Mouse (Mus musculus) heart, embryonic 15.5 days (tissue): ENCODE measurements around the gene Nrxn3. TPM values are rescaled to one million over a fixed set of nuclear protein-coding genes. Genes with fewer than 3 reads are reported as not detected.

ENCODE experiments used
- ATAC-seq: fragments of 200-750 bp; cut with Nextera tagmentation; replicated peaks from 2 replicates; pipeline ENCODE4 v1.8.0; 2017; ENCODE audit warnings: low read depth, moderate TSS enrichment; ENCODE audit not compliant: insufficient number of reproducible peaks, insufficient read depth, low FRiP score
- H3K27ac ChIP-seq: fragments of 300-500 bp; sonication (generic); 2 replicates; pipeline ENCODE4 v1.5.1; 2015; ENCODE audit warnings: mild to moderate bottlenecking, inconsistent platforms
- H3K27me3 ChIP-seq: fragments of 300-500 bp; sonication (generic); 2 replicates; pipeline ENCODE4 v1.6.1; 2015; ENCODE audit warnings: inconsistent platforms
- H3K36me3 ChIP-seq: fragments of 300-500 bp; sonication (generic); 2 replicates; pipeline ENCODE4 v1.6.1; 2015; ENCODE audit warnings: mild to moderate bottlenecking, inconsistent platforms
- H3K4me1 ChIP-seq: fragments of 300-500 bp; sonication (generic); replicated peaks from 2 replicates; pipeline ENCODE4 v1.6.1; 2015; ENCODE audit warnings: inconsistent platforms
- H3K4me2 ChIP-seq: fragments of 300-500 bp; sonication (generic); 2 replicates; pipeline ENCODE4 v1.6.1; 2015; ENCODE audit warnings: inconsistent platforms, mild to moderate bottlenecking, moderate library complexity
- H3K4me3 ChIP-seq: fragments of 300-500 bp; sonication (generic); 2 replicates; pipeline ENCODE4 v1.5.1; 2015; ENCODE audit warnings: mild to moderate bottlenecking, inconsistent platforms
- H3K9ac ChIP-seq: fragments of 300-500 bp; sonication (generic); 2 replicates; pipeline ENCODE4 v1.6.1; 2015; ENCODE audit warnings: mild to moderate bottlenecking, inconsistent platforms
- H3K9me3 ChIP-seq: fragments of 300-500 bp; sonication (generic); replicated peaks from 2 replicates; pipeline ENCODE4 v1.6.1; 2016; ENCODE audit warnings: inconsistent platforms
- WGBS: fragments of 180-500 bp; shearing (Covaris S2); methylation state at CpG from one replicate; pipeline ENCODE4 v1.1.7; 2015; ENCODE audit warnings: mixed read lengths; 5-methylcytosine and 5-hydroxymethylcytosine counted together
- polyA plus RNA-seq: library from polyadenylated mRNA; unstranded; fragments of >200 nt; fragmentation: Nextera tagmentation; extraction: Ambion mirVana; gene quantifications from 2 replicates; pipeline ENCODE4 v1.2.1, GENCODE M21; 2015

The Nrxn3 gene
- polyA plus RNA-seq, 1 experiment from 2014 or later = 1.1 TPM

DNA sequence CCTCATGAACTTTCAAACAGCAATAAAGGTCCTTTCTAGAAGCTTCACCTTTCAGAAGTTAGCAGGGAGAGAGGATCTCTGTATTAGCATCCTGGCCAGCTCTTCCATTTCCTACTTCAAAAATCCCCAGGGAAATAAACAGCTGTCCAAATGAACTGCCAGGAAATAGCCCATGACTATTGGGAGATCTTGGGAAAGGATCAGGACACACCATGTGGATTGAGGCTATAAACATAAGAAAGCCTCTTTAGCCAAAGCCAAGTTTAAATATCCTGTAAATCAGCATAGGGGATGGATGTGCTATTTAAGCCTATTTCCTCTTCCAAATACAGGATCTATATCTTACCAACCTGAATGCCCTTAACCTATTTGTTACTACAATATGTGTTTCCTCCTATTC is 1230.6 kb downstream of the Nrxn3 start:
- no peak for ATAC-seq
- no peaks in the 10 kb centered on the region for H3K27me3 ChIP-seq
- no peak overlapping the region for H3K27ac ChIP-seq
- no peak overlapping the region for H3K4me3 ChIP-seq
- H3K4me1 ChIP-seq = no peaks in the 10 kb centered on the region
- H3K9ac ChIP-seq = no peak overlapping the region
- H3K4me2 ChIP-seq = no peak overlapping the region
- H3K9me3 ChIP-seq = no peaks in the 10 kb centered on the region
- H3K36me3 ChIP-seq = no peaks in the 10 kb centered on the region

DNA sequence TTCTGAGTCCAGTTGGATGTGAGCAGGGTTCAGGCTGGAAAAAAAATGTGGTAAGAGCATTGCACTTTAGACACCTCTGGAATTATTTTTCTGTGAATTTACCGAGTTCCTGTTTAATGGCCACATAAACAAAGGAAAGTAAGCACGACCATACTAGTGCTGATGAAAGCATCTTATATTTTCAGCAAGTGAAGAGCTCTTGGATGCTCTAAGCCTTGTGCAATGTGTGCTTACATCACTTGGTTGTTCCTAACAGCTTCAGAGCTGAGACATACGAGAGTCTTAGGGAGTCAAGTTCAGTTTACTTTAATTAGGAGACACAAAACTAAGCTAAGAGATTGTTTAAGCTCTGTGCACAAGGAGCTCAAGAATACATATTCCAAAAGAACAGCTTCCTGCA is 1231.0 kb downstream of the Nrxn3 start:
- Histone ChIP-seq H3K4me2 (no peak overlapping the region), H3K9ac (no peak overlapping the region), H3K4me1 (no peaks in the 10 kb centered on the region), H3K36me3 (no peaks in the 10 kb centered on the region), H3K27ac (no peak overlapping the region), H3K4me3 (no peak overlapping the region), H3K27me3 (no peaks in the 10 kb centered on the region), H3K9me3 (no peaks in the 10 kb centered on the region)
- 46% methylated on average over 3 of the region's 3 CpGs for WGBS
- no peak for ATAC-seq

DNA sequence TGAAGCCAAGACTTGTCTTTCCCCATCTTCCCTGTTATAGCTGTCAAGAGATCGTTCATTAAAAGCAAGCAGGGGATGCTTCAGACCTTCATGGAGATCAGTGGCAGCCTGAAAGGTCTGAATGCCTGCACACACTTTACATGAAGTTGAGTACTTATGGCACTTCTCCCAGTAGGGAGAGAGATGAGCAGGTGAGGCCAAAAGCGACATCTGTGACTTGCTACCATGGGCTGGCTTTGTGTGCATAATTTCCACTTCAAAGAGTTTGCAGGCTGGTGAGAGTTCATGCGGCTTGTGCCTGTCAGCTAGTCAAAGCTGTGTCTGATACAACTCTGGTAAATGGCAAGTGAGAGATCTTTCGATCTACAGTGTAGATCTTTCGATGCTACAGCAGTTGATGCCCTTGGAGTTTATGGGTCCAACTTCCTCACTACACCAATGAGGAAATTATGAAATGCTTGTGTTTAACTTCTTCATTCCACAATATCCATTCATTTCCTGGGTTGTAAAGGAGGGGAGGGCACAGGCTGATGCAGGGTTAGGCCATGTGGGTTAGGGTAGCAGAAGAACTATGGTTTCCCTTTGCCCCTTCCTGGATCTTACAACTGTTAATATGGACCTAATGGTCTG is 1231.9 kb downstream of the Nrxn3 start:
- Histone ChIP-seq H3K9ac (no peak overlapping the region), H3K4me3 (no peak overlapping the region), H3K36me3 (no peaks in the 10 kb centered on the region), H3K27me3 (no peaks in the 10 kb centered on the region), H3K9me3 (no peaks in the 10 kb centered on the region), H3K27ac (no peak overlapping the region), H3K4me2 (no peak overlapping the region), H3K4me1 (no peaks in the 10 kb centered on the region)
- 58% methylated on average over 5 of the region's 5 CpGs for WGBS
- no peak for ATAC-seq

DNA sequence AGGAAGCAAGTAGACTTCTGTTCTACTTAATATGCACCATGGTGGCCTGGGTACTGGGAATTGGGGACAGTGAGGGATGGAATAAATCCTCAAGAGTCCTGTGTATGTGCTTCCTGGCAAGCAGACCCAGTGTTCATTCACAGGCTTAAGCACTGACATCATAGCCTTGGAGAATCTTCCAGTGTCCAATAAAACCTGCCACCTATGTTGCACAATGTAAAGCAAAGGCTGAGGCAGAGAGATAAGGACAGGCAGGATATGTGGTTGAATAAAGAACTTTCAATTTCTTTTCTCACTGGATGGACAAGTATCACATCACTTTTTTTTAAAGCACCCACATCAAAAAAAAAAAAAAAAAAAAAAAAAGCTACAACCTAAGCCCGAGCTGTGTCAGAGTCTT is 1240.4 kb downstream of the Nrxn3 start:
- WGBS = 83% methylated on average over 1 of the region's 1 CpGs
- no peak overlapping the region for H3K9ac ChIP-seq
- no peak overlapping the region for H3K4me3 ChIP-seq
- H3K27ac ChIP-seq = no peak overlapping the region
- H3K4me1 ChIP-seq = no peaks in the 10 kb centered on the region
- H3K36me3 ChIP-seq = no peaks in the 10 kb centered on the region
- no peaks in the 10 kb centered on the region for H3K9me3 ChIP-seq
- ATAC-seq = no peak
- H3K4me2 ChIP-seq = no peak overlapping the region
- H3K27me3 ChIP-seq = no peaks in the 10 kb centered on the region

DNA sequence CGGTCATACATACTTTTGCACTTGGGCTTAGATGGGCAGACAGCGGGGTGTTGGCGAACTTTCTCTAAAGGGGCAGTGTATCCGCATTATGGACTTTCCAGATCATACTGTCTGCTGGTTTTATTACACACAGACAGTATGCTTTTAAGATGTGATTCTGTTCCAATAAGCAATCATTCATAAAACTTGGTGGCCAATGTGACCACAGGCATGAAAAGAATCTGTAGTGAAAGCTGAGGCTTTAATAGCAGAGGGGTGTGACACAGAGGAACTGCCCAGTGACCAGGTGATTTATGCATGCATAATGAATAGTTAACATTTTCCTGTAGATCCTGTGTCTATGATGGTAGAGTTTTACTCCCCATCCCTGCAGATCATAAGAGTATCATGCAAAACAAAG is 1254.0 kb downstream of the Nrxn3 start:
- H3K4me2 ChIP-seq = no peak overlapping the region
- no peak overlapping the region for H3K9ac ChIP-seq
- ATAC-seq = no peak
- no peaks in the 10 kb centered on the region for H3K9me3 ChIP-seq
- no peak overlapping the region for H3K4me3 ChIP-seq
- H3K27ac ChIP-seq = no peak overlapping the region
- H3K27me3 ChIP-seq = no peaks in the 10 kb centered on the region
- no peaks in the 10 kb centered on the region for H3K4me1 ChIP-seq
- no peaks in the 10 kb centered on the region for H3K36me3 ChIP-seq
- WGBS = 88% methylated on average over 4 of the region's 4 CpGs

DNA sequence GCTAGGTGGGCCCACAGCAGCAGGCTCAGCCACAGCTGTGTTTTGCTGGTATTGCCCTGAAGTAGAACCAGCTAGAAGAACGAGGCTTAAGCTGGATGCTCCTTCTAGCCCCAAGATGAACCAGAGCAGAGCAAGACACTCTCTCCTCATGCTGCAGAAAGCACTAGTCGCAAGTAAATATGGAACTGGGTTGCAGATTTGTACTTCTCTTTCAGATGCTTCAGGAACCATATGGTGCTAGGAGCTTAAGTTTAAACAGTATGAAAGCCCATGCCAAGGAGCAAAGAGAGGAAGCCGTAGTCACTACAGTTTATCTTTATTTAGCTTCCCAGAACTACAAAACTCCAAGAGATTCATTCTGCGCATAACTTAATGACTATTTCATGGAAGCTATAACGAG is 1254.8 kb downstream of the Nrxn3 start:
- Histone ChIP-seq H3K27me3 (no peaks in the 10 kb centered on the region), H3K9ac (no peak overlapping the region), H3K9me3 (no peaks in the 10 kb centered on the region), H3K4me2 (no peak overlapping the region), H3K36me3 (no peaks in the 10 kb centered on the region), H3K4me3 (no peak overlapping the region), H3K27ac (no peak overlapping the region), H3K4me1 (no peaks in the 10 kb centered on the region)
- WGBS = 78% methylated on average over 5 of the region's 5 CpGs
- no peak for ATAC-seq

DNA sequence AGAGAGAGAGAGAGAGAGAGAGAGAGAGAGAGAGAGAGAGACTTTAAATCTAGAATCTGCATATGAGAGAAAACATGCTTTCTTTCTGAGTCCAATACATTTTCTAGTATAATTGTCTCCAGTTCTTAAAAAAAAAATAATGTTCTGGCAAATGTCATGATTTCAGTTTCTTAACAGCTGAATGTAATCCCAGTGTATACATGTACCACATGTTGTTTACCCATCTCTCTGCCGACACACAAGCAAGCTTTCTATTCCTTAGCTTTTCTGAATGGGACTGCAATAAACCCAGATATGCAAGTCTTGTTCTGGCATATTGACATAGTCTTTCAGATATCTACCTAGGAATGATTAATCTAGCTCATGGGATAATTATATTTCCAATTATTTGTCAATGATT is 1256.5 kb downstream of the Nrxn3 start:
- WGBS = 79% methylated on average over 1 of the region's 1 CpGs
- no peak overlapping the region for H3K27ac ChIP-seq
- ATAC-seq = no peak

DNA sequence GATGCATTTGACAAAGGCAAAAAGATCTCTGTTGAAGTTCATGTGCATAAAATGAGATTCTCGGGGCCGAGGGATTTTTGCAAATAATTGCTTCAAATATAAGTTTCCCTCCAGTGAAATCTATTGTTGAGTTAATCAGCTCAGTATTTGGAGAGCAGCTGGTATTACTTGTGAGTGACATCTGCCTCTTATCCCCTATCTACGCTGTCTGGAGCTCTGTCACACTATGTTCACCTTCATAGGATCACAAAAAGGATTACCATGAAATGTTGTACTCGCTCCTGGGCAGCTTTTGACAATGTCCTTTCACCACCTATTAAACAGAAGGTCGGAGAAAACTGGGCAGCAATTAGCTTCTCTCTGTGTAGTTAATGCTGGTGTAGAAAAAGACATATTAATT is 1259.8 kb downstream of the Nrxn3 start:
- Histone ChIP-seq H3K9me3 (no peaks in the 10 kb centered on the region), H3K36me3 (no peaks in the 10 kb centered on the region), H3K4me3 (no peak overlapping the region), H3K4me2 (no peak overlapping the region), H3K27me3 (no peaks in the 10 kb centered on the region), H3K4me1 (no peaks in the 10 kb centered on the region), H3K27ac (no peak overlapping the region), H3K9ac (no peak overlapping the region)
- no peak for ATAC-seq
- 71% methylated on average over 5 of the region's 5 CpGs for WGBS

More for the DNA sequence above, 1256.5 kb downstream of the Nrxn3 start:
- no peaks in the 10 kb centered on the region for H3K9me3 ChIP-seq
- H3K9ac ChIP-seq = no peak overlapping the region
- H3K36me3 ChIP-seq = no peaks in the 10 kb centered on the region
- no peak overlapping the region for H3K4me2 ChIP-seq
- no peaks in the 10 kb centered on the region for H3K27me3 ChIP-seq
- H3K4me3 ChIP-seq = no peak overlapping the region
- no peaks in the 10 kb centered on the region for H3K4me1 ChIP-seq

DNA sequence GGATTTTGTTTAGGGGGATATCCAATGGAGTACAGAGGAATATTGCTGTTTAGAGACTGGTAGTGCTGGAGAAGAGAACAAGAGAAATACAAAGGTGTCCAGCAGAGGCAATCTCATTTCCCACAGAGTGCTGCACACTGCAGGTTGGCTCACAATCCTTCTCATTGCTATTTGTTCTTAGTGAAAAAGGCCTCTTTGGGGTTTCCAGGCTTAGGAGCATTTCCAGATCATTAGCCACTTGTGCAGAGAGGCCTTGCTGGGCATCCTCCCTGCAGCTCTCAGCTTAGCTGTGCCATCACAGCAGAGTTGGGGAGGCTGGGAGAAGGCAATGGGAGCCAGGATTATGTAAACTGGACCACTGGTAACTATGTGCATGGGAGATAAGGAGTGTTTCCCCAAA is 1260.7 kb downstream of the Nrxn3 start:
- no peak overlapping the region for H3K9ac ChIP-seq

DNA sequence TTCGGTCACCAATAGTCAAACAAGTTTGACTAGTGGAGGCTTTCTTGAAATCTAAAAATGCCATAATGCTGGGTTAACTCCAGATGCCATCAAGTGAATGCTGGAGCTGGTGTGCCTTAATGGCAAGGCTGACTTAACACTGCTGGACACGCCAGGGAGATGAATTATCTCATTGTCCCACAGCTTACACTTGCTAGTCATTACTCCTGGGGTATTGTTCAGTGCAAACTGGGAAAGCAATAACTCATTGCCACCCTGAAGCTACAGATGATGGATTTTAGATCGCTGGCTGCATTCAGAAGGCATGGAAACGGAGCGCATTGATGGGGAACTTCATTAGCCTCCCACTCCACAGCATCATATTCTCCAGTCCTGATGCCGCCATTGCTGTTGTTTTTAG is 1263.5 kb downstream of the Nrxn3 start:
- Histone ChIP-seq H3K9ac (no peak overlapping the region), H3K4me1 (no peaks in the 10 kb centered on the region), H3K4me2 (no peak overlapping the region), H3K27me3 (no peaks in the 10 kb centered on the region), H3K36me3 (no peaks in the 10 kb centered on the region), H3K9me3 (no peaks in the 10 kb centered on the region), H3K27ac (no peak overlapping the region), H3K4me3 (no peak overlapping the region)
- 80% methylated on average over 6 of the region's 6 CpGs for whole genome bisulfite sequencing
- ATAC-seq = no peak

More for the DNA sequence above, 1260.7 kb downstream of the Nrxn3 start:
- H3K4me1 ChIP-seq = no peaks in the 10 kb centered on the region
- no peak overlapping the region for H3K4me3 ChIP-seq
- no peaks in the 10 kb centered on the region for H3K9me3 ChIP-seq
- no peak for ATAC-seq
- no peaks in the 10 kb centered on the region for H3K27me3 ChIP-seq
- no peak overlapping the region for H3K4me2 ChIP-seq
- no peak overlapping the region for H3K27ac ChIP-seq
- no peaks in the 10 kb centered on the region for H3K36me3 ChIP-seq

DNA sequence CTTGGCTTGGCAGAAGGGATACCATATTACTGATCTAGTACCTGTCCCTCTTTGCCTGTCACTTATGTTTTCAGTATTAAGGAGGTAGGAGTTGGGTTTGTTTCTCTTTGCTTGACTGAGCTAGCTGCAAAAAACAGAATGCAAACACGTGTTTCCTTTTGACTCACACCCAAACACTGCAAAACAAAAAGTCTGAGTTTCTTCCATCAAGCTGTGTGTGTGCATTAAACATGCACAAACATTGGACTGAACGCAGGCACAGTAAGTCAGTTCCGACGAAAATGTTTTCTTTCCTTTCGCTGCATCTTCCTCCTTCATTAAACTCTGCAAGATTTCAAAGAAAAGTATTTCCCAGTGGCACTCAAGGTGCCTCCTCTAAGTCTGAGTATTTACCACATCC is 1270.6 kb downstream of the Nrxn3 start:
- no peak overlapping the region for H3K4me3 ChIP-seq
- WGBS = 76% methylated on average over 5 of the region's 5 CpGs

DNA sequence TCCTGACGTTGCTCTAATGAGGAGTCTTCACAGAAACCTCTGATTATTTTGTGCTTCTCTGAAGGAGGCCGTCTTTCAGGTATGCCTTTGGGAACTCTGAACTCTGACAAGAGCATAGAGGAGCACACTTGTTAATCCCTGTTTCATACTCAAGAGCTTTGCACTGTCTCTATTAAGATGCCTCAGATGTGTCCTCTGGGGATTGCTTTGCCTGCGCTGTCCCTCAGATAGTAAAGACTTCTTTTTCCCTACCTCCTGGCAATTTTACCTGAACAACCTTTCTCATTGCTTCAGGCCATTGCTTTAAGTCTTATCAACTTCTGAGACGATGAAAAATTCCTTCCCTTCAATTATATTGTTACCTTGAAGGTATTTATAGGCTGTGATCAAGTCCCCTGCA is 1272.7 kb downstream of the Nrxn3 start:
- Histone ChIP-seq H3K27me3 (no peaks in the 10 kb centered on the region), H3K36me3 (no peaks in the 10 kb centered on the region), H3K4me2 (no peak overlapping the region), H3K4me1 (no peaks in the 10 kb centered on the region), H3K4me3 (no peak overlapping the region), H3K9me3 (no peaks in the 10 kb centered on the region), H3K9ac (no peak overlapping the region), H3K27ac (no peak overlapping the region)
- WGBS = 78% methylated on average over 4 of the region's 4 CpGs
- ATAC-seq = no peak

More for the DNA sequence above, 1270.6 kb downstream of the Nrxn3 start:
- H3K27ac ChIP-seq = no peak overlapping the region
- H3K27me3 ChIP-seq = no peaks in the 10 kb centered on the region
- ATAC-seq = no peak
- no peak overlapping the region for H3K9ac ChIP-seq
- H3K9me3 ChIP-seq = no peaks in the 10 kb centered on the region
- H3K36me3 ChIP-seq = no peaks in the 10 kb centered on the region
- no peak overlapping the region for H3K4me2 ChIP-seq
- H3K4me1 ChIP-seq = no peaks in the 10 kb centered on the region
